Mouse (Mus musculus) heart, embryonic 14.5 days (tissue): ENCODE measurements around the gene Echs1. TPM values are rescaled to one million over a fixed set of nuclear protein-coding genes. Genes with fewer than 3 reads are reported as not detected.

Experiments used
- ATAC-seq: fragments of 200-750 bp; cut with Nextera tagmentation; 2 replicates; pipeline ENCODE4 v1.8.0; 2017; ENCODE audit warnings: low read depth, moderate TSS enrichment; ENCODE audit not compliant: insufficient number of reproducible peaks, insufficient read depth, low FRiP score
- H3K27ac ChIP-seq, 2 experiments: fragments of 200-500 bp in 1 of 2; fragments of 300-500 bp in 1 of 2; sonication (generic) in 1 of 2; replicated peaks in 1 of 2; 2 replicates each; pipeline ENCODE4 v1.5.1; 2012 to 2014; ENCODE audit warnings: low read depth in 2 of 2, low read length in 2 of 2, control low read depth in 1 of 2, mild to moderate bottlenecking in 1 of 2, mixed read lengths in 1 of 2; ENCODE audit not compliant: control insufficient read depth in 1 of 2, insufficient read depth in 1 of 2
- H3K27me3 ChIP-seq: fragments of 300-500 bp; sonication (generic); 2 replicates; pipeline ENCODE4 v1.6.1; 2014; ENCODE audit warnings: mild to moderate bottlenecking, low read length, control low read depth; ENCODE audit not compliant: control insufficient read depth, insufficient read depth
- H3K36me3 ChIP-seq: fragments of 300-500 bp; sonication (generic); 2 replicates; pipeline ENCODE4 v1.6.1; 2014; ENCODE audit warnings: mild to moderate bottlenecking, control low read depth, low read length, mixed read lengths; ENCODE audit not compliant: control insufficient read depth, insufficient read depth
- H3K4me1 ChIP-seq, 2 experiments: fragments of 200-500 bp in 1 of 2; fragments of 300-500 bp in 1 of 2; sonication (generic) in 1 of 2; 2 replicates each; pipeline ENCODE4 v1.6.1; 2012 to 2014; ENCODE audit warnings: low read length in 2 of 2, control low read depth in 1 of 2, mixed read lengths in 1 of 2; ENCODE audit not compliant: control insufficient read depth in 2 of 2, insufficient read depth in 2 of 2
- H3K4me2 ChIP-seq: fragments of 300-500 bp; sonication (generic); 2 replicates; pipeline ENCODE4 v1.6.1; 2014; ENCODE audit warnings: mild to moderate bottlenecking, low read length
- H3K4me3 ChIP-seq, 2 experiments: fragments of 200-500 bp in 1 of 2; fragments of 300-500 bp in 1 of 2; sonication (generic) in 1 of 2; 2 replicates each; pipeline ENCODE4 v1.5.1; 2012 to 2014; ENCODE audit warnings: low read length in 2 of 2, mild to moderate bottlenecking in 2 of 2, control low read depth in 1 of 2, low read depth in 1 of 2, moderate library complexity in 1 of 2; ENCODE audit not compliant: control insufficient read depth in 1 of 2, insufficient read depth in 1 of 2
- H3K9ac ChIP-seq: fragments of 300-500 bp; sonication (generic); 2 replicates; pipeline ENCODE4 v1.6.1; 2014; ENCODE audit warnings: mild to moderate bottlenecking, low read length
- H3K9me3 ChIP-seq: fragments of 300-500 bp; sonication (generic); 2 replicates; pipeline ENCODE4 v1.6.1; 2016; ENCODE audit warnings: low read length, control low read depth; ENCODE audit not compliant: control insufficient read depth
- WGBS: fragments of 180-500 bp; shearing (Covaris S2); extraction: QIAGEN DNeasy Blood & Tissue Kit; methylation state at CpG from one replicate; pipeline ENCODE4 v1.1.7; 2014; 5-methylcytosine and 5-hydroxymethylcytosine counted together
- polyA plus RNA-seq: library from polyadenylated mRNA; unstranded; fragments of >200 nt; fragmentation: Nextera tagmentation; extraction: Ambion mirVana; gene quantifications from 2 replicates; pipeline ENCODE4 v1.2.1, GENCODE M21; 2014

Echs1 gene
- polyA plus RNA-seq, 1 experiment from 2014 or later: 220 TPM

GRCm38 (mm10) chr7:140060936-140061831, 55.1 kb downstream of the Echs1 start:
- Histone ChIP-seq H3K27me3 (peaks cover 97% of the 10 kb centered on the region), H3K27ac (no peak overlapping the region), H3K4me1 (peaks cover 6 to 10% of the 10 kb centered on the region in 2 experiments; a peak in 3 of 4 replicates), H3K4me2 (peak overlapping the region; percentile 67), H3K9ac (peak overlapping the region; percentile 1; the same call in 1 of the 2 replicates), H3K9me3 (no peaks in the 10 kb centered on the region), H3K36me3 (no peaks in the 10 kb centered on the region), H3K4me3 (peak overlapping the region; percentile 18 to 34)
- ATAC-seq: no peak
- 1% methylated on average over 47 of the region's 47 CpGs for WGBS

GRCm38 (mm10) chr7:140059601-140060000, 56.7 kb downstream of the Echs1 start:
- Histone ChIP-seq H3K4me3 (no peak overlapping the region), H3K9ac (no peak overlapping the region), H3K27me3 (peaks cover 96% of the 10 kb centered on the region), H3K4me1 (peaks cover 6 to 10% of the 10 kb centered on the region in 2 experiments; a peak in 3 of 4 replicates), H3K36me3 (no peaks in the 10 kb centered on the region), H3K9me3 (peaks cover 5% of the 10 kb centered on the region; the same call in 1 of the 2 replicates), H3K4me2 (no peak overlapping the region), H3K27ac (no peak overlapping the region)
- 21% methylated on average over 4 of the region's 4 CpGs for WGBS
- no peak for ATAC-seq

GRCm38 (mm10) chr7:140058528-140058927, 57.7 kb downstream of the Echs1 start:
- no peak for ATAC-seq
- H3K4me1 ChIP-seq: peaks cover 6 to 10% of the 10 kb centered on the region in 2 experiments; a peak in 3 of 4 replicates
- WGBS: 24% methylated on average over 7 of the region's 7 CpGs

GRCm38 (mm10) chr7:140057413-140058407, 58.6 kb downstream of the Echs1 start:
- Histone ChIP-seq H3K4me3 (peak overlapping the region; percentile 46 to 50), H3K27ac (no peak overlapping the region), H3K9ac (peak overlapping the region; percentile 61), H3K36me3 (no peaks in the 10 kb centered on the region), H3K27me3 (peaks cover 96% of the 10 kb centered on the region), H3K9me3 (peaks cover 5% of the 10 kb centered on the region; the same call in 1 of the 2 replicates), H3K4me2 (peak overlapping the region; percentile 84), H3K4me1 (peaks cover 6 to 10% of the 10 kb centered on the region in 2 experiments; a peak in 3 of 4 replicates)
- ATAC-seq: peak; percentile 54; the same call in 1 of the 2 replicates
- WGBS: 2% methylated on average over 53 of the region's 53 CpGs

More at GRCm38 (mm10) chr7:140058528-140058927, 57.7 kb downstream of the Echs1 start:
- Histone ChIP-seq H3K9me3 (peaks cover 5% of the 10 kb centered on the region; the same call in 1 of the 2 replicates), H3K4me3 (peak overlapping the region; percentile 46 to 50), H3K4me2 (peak overlapping the region; percentile 84), H3K27ac (no peak overlapping the region), H3K36me3 (no peaks in the 10 kb centered on the region), H3K27me3 (peaks cover 96% of the 10 kb centered on the region), H3K9ac (peak overlapping the region; percentile 61; the same call in 1 of the 2 replicates)

Other genes starting within 250 kb of the Echs1 start
- gene Kndc1, start 221.8 kb downstream of the Echs1 start, polyA plus RNA-seq: 0.09 and 0.16 TPM in 2 replicates
- not detected in 2 replicates for gene Utf1, start 172.7 kb downstream of the Echs1 start, polyA plus RNA-seq
- gene 6430531B16Rik, start 137.7 kb downstream of the Echs1 start, polyA plus RNA-seq: 0.22 TPM in 1 of 2 replicates, not detected in the other
- gene Adam8, start 123.9 kb downstream of the Echs1 start, polyA plus RNA-seq: 0.82 and 1.5 TPM in 2 replicates
- 33.7 and 34.6 TPM in 2 replicates for gene Zfp511, start 80.1 kb downstream of the Echs1 start, polyA plus RNA-seq
- 32.8 and 34.2 TPM in 2 replicates for gene Tubgcp2, start 79.8 kb downstream of the Echs1 start, polyA plus RNA-seq
- gene Msx3, start 67.4 kb downstream of the Echs1 start, polyA plus RNA-seq: not detected in 2 replicates
- 0.20 and 0.42 TPM in 2 replicates for gene Caly, start 33.9 kb downstream of the Echs1 start, polyA plus RNA-seq
- gene Prap1, start 23.1 kb downstream of the Echs1 start, polyA plus RNA-seq: 0.59 TPM in 1 of 2 replicates, not detected in the other
- 108 and 111 TPM in 2 replicates for gene Fuom, start 14.0 kb downstream of the Echs1 start, polyA plus RNA-seq
- 12.4 and 12.5 TPM in 2 replicates for gene Paox, start 677 bp downstream of the Echs1 start, polyA plus RNA-seq
- 38.2 and 40.8 TPM in 2 replicates for gene Mtg1, start 21.1 kb upstream of the Echs1 start, polyA plus RNA-seq
- gene Sprn, start 38.4 kb upstream of the Echs1 start, polyA plus RNA-seq: 0.11 TPM in 1 of 2 replicates, not detected in the other
- gene Olfr522, start 48.3 kb upstream of the Echs1 start, polyA plus RNA-seq: not detected in 2 replicates
- gene Olfr523, start 56.7 kb upstream of the Echs1 start, polyA plus RNA-seq: not detected in 2 replicates
- gene Olfr524, start 89.5 kb upstream of the Echs1 start, polyA plus RNA-seq: not detected in 2 replicates
- gene Cd163l1, start 101.8 kb upstream of the Echs1 start, polyA plus RNA-seq: not detected in 2 replicates
- not detected in 2 replicates for gene 5830411N06Rik, start 130.8 kb upstream of the Echs1 start, polyA plus RNA-seq
- not detected in 2 replicates for gene Olfr525, start 204.4 kb upstream of the Echs1 start, polyA plus RNA-seq
- not detected in 2 replicates for gene Olfr527, start 217.5 kb upstream of the Echs1 start, polyA plus RNA-seq
- not detected in 2 replicates for gene Olfr60, start 245.2 kb upstream of the Echs1 start, polyA plus RNA-seq